Mouse (Mus musculus): ENCODE results near the gene Vps8. TPM values are rescaled to one million over a fixed set of nuclear protein-coding genes. Genes with fewer than 3 reads are reported as not detected.
A peak's percentile ranks its signal among the peaks of the same experiment; 100 is the strongest.

The Vps8 gene
- total RNA-seq, 2 experiments from 2014 or later, result 21.4 to 24.4 TPM

DNA sequence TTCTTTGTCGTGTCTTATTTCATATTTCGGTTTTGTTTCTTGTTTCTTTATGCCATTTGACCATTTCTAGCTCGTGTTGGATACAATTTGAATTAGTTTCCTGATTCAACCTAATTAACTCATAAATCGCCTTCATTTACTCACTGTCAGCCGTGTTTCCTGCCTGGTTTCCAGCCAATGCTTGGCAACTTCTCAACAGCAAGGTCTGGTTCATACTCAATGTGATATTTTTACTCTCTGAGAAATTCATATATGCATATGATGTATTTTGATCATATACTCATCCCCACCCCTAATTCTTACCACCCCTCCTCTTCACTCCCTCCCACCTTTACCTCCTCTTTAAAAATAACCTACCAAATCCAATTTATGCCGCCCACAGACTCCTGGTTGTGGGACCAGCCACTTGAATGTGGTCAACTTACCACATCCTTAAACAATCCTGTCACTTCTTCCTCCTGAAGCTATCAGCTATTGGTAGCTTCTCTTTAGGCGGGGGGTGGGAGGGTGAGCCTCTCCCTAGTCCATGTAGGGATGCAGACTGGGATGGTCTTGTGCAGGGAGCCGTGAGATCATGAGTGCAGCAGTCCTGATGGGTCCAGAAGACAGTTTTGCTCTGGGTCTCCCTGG is 184.2 kb downstream of the Vps8 start:
- DNase-seq (ENCODE audit: low spot score), result no peak
- intact Hi-C loops (cut with DNase I), result no loop called here

DNA sequence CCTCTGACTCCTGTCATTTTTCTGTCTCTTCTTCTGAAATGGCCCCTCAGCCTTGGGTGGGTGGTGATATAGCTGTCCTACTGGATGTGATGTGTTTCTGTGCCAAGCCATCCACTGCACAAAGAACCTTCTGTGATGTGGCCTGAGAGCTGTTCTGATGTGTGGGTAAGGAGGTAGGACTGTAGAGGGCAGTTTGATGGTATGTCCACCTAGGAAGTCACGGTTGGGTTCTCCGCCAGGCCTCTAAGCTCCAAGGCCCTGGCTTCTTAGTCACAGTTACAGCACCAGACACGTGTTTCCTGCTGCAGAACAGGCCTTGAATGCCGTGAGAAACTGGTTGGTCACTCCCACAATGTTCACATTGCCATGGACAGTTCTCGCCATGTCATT is 184.7 kb downstream of the Vps8 start:
- no peak for DNase-seq (ENCODE audit: low spot score)
- intact Hi-C loops (cut with DNase I), result no loop called here

DNA sequence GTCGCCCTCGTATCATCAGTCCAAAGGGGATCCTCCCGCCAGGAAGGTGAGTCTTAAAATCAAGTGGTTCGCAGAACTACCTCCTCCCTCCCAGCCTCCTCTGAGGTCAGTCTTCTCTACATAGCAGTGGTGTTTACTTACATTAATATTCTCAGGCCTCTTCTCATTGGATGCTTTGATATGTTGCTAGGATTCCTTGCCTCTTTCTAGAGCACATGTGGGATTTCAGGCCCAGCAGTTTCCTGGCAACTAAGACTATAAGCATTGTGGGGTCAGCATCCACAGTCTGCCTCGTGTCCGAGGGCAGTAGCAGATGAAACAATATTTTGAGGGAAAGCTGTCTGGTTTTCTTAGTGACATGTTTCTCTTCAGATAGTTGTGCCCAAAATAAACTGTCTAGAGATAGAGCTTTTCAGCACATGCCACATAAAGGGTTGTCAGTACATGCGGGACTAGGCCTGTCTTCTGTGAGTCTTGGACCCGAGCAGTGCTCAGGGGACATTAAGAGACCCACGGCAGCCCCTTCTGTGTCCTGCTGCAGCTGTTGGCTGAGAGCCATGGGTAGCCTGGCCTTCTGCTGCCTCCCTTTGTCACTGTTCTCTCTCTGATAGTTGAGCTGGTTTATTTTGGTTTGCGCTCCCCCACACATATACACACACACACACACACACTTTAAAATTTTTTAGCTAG is 185.4 kb downstream of the Vps8 start:
- intact Hi-C loops (cut with DNase I), result no loop called here
- no peak for DNase-seq (ENCODE audit: low spot score)

DNA sequence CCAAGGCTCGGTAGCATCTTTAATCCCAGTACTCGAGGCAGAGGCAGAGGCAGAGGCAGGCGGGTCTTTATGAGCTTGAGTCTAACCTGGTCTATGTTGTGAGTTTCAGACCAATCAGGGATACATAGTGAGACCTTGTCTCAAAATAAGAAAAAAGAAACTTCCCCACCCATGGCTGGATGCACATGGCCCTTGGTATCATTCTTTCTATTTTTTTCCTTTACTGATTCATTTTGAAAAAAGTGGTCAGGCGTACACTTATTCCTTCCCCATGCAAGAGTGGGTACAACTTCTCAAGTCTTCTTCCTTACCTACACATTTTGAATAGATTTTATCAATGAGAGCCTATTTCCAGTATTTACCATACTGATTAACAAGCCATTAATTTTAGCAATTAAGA is 187.6 kb downstream of the Vps8 start:
- no peak for DNase-seq (ENCODE audit: low spot score)
- intact Hi-C loops (cut with DNase I), result no loop called here

DNA sequence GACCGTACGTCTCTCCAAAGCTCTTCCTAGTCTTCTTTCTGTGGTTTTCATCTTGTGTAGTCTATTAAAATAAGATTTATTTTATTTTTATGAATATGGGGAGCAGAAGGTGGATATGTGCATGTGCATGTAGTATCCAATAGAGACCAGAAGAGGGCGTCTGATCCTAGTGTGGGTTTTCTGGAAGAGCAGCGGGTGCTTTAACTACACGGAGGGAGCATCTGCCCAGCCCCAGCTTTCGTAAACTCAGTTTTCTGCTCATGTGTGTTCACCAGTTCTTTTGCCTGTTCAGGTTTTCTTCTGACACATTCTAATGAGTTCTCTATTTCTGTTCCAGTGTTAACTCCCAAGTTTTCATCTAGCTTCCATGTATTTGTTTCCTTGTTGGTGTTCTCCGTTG is 192.9 kb downstream of the Vps8 start:
- intact Hi-C loops (cut with DNase I), result no loop called here
- no peak for DNase-seq (ENCODE audit: low spot score)

DNA sequence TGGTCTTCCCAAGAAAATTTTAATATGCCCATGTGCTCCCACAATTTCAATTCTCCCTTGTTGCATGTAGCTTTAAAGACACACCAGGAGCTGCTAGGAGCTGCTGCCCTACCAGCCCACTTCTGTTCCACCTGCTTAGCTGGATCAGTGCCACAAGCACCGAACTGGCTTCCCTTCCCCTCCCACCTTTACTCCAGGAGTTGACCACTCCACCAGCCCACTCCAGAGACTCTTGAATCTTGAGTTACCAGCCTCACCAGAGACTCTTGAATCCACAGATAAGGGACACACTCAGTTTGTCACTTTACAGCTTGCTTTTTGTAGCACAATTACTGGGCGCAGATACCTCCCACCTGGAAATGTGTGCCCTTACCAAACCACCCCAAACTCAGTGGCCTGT is 197.7 kb downstream of the Vps8 start:
- intact Hi-C loops (cut with DNase I), result no loop called here
- DNase-seq (ENCODE audit: low spot score), result no peak

DNA sequence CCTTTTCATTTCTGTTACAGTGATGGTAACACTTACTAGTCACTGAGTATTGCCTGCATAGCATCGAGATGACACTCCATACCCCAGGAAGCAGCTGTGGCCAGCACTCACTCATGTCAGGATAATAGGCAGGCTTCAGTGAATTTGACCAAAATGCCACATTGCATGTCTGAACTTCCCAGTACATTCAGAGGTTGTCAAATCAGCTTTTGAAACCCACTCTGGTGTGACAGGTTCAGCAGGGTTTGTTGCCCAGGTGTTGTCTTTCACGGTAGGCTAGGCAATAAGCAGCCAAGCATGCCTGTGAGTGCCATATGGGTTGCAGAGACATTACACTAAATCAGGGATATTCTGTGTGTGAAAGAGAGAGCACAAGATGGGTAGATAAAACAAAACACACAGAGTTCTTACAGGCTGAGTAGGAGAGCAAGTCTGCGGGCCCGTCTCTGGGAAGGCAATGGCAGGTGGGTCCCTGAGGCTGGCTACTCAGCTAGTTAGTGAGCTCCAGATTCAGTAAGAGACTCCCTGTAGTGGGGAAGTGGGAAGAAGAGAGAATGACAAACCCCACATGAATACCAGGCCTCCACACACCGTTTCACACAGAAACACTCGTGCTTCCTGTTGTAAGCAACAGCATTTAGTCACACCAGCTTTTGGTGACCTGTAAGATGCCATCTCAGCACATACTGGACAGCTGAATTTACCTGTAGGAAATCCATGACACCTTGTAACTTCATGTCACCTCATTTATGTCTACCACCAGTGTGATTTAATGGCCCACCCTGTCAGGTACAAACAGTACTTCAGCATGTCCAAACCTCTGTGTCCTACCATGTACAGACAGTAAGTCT is 203.1 kb downstream of the Vps8 start:
- DNase-seq (ENCODE audit: low spot score), result no peak
- intact Hi-C loops (cut with DNase I), result no loop called here

DNA sequence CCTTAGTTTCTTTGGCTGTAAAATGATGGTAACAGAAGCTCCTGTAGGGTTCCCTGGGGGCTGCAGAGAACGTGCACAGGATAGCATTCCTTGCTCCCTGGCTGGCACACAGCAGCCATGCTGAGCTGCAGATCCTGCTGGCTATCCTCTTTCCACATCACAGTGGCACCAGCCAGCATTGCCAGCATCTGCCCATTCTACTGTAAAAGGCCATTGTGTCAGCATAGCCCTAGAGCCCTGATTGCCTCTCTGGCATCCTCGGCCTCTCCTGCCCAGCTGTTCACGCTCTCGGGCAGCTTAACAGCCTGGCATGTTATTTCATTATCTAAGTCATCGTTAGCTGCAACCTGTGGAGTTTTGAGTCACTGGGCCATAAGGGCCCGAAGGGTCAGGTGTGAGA is 204.3 kb downstream of the Vps8 start:
- no peak for DNase-seq (ENCODE audit: low spot score)
- intact Hi-C loops (cut with DNase I), result no loop called here

DNA sequence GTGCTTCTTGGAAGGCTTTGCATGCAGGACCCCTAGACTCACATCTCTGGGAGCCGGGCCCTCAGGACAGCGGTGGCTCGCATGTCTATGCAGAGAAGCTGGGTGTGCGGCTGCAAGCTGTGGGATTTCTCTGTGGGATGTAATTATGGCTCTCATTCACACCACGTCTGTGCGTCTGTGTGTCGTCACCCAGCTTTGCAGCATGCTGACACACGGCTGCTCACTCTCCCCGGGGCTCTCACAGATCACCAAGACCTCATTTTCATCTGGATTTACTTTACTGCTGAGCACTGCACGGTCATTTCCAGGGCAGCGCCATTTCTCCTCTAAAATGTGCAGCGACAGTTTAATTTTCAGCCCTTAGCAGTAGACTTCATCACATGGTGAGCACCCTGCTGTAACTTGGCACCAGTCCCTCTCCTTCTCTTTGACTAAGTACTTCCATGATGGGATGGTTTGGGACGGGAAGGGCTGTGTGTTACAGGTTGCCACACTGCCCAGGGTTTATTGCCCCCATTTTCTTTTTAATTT is 205.2 kb downstream of the Vps8 start:
- no peak for DNase-seq (ENCODE audit: low spot score)
- intact Hi-C loops (cut with DNase I), result no loop called here

DNA sequence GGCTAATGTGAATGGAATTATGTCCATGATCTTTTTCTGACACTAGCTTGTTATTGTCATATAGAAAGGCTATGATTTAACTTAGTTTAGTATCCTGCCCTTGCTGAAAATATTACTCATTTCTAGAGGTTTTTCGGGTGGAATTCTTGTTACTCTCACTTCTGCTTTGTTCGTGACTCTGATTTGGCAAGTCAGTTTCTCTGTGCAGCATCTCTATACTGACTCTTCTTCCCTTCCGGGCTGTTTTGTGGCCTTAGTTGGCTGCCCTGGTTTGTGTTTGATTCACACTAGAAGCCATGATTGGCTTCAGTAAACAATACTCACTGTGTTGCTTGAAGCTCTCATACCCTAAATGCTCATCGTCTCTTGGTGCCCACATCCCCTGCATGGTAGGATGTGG is 207.7 kb downstream of the Vps8 start:
- DNase-seq (ENCODE audit: low spot score), result no peak

DNA sequence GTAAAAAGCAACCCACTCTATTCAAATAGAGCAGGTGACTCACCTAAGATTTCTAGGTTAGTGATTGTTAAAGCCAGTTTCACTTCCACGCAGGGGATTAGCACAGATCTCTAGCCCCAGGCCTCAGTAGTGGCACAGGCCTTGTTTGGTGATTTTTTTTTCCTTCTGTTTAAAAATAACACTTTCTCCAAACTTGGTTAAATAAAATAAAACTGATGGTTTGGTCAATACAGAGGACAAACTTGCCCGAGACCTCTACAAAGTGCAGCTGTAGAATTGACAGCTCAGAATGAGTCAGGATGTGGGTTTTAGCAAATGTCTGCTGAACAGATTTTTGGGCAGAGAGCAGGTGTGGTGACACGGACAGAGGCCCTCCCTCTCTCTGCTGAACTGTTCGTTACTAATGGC is 208.9 kb downstream of the Vps8 start:
- intact Hi-C loops (cut with DNase I), result no loop called here

More for the DNA sequence above, 207.7 kb downstream of the Vps8 start:
- intact Hi-C loops (cut with DNase I), result no loop called here

DNA sequence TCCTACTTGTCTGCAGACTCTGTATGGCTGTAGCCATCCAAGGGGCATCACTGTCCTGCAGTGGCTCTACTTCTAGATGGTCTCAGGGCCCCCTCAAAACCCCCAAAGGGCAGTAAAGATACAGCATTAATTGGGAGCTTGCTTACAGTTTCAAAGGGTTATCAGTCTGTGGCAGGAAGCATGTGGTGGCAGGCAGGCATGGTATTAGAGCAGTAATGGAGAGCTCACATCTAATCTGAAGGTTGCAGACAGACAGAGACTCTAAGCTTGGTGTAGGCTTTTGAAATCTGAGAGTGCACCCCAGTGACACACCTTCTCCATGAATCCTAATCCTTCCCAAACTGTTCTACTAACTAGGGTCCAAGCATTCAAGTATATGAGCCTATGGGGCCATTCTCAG is 211.5 kb downstream of the Vps8 start:
- no peak for DNase-seq (ENCODE audit: low spot score)
- intact Hi-C loops (cut with DNase I), result no loop called here

More for the DNA sequence above, 208.9 kb downstream of the Vps8 start:
- no peak for DNase-seq (ENCODE audit: low spot score)

DNA sequence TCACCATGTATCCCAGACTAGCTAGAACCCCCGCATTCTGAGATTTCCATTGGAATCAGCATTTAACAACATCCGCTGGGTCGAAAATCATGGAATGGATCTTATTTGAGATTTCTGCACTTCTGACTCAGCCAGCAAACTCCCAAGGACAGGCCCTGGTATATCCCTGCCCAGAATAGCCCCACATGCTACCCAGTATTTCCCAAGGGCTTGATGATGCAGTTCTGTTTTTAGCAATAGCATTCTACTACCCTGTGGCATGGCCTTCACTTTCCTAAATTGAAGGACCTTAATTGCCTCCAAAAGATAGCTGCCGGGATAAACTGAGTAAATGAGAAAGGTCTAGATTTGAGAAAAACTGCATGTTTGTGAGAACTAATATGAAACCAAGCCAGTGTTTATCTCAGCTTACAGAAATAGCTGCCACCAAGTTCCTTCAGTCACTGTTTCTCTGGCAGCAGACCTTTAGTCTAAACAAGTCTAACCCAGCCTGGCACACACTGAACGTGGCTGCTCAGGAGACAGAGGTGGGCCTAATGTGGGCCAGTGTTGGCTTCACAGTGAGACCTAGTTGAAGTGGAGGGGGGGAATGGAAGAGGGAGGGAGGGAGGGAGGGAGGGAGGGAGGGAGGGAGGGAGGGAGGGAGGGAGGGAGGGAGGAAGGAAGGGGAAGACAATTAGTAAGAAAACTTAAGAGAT is 213.4 kb downstream of the Vps8 start:
- DNase-seq (ENCODE audit: low spot score), result no peak
- intact Hi-C loops (cut with DNase I), result no loop called here

DNA sequence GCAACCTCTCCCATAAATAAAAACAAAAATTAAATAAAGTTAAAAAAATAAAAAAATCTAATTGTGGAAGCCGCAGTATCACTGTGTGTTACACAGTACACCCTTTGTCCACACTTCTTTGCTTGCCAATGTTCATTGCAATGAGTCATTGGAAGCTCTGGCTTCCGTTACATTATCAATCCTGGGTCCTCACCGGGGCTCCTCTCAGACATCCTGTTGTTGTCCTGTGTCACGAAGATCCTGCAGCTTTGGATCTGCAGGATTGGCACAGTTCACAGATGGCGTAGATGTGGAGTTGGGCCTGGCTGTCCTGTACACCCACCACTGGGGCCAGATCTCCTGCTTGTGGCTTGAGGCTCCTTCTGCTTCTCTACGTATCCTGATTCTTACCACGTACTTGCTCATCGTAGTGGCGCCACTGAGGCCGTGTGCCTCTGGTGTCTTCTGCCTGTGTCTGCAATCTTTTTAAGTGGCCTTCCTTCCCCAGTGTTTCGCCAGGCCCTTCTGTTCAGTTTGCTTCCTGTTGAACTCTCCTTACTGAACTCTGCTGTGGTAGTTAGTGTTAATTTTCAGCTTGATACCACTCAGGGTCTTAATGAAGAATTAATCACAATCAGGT is 214.4 kb downstream of the Vps8 start:
- no peak for DNase-seq (ENCODE audit: low spot score)
- intact Hi-C loops (cut with DNase I), result no loop called here

DNA sequence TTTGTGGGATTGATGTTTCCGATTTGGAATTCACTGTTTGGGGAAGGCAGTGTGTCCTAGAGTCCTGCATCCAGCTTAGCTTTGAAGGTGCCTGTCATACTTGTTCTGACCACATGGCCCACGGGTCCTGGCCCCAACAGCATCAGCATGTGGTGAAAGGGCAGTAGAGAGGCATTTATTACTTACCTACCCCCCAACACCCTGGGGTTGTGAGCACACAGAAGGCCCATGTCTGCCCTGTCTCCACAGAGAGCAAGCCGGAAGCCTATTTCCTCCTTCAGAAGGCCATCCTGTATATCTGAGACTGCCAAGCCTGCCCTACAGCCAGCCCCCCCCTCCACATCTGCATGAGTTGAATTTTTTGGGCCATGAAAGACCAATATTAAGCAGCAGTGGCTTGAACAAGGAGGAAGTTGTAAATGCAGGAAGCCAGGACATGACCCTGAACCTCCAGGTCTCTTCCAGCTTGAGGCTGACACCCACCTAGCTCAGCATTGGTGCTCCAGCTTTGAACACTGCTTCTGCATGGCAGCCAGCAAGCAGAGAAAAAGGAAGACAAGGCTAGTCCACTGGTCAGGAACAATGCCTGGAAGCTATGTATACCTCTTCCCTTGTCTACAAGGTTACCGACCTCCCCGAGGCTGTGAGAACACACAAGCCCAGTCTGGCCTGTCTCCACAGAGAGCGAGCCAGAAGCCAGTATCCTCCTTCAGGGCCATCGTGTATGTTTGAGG is 218.0 kb downstream of the Vps8 start:
- DNase-seq (ENCODE audit: low spot score), result no peak
- intact Hi-C loops (cut with DNase I), result no loop called here

DNA sequence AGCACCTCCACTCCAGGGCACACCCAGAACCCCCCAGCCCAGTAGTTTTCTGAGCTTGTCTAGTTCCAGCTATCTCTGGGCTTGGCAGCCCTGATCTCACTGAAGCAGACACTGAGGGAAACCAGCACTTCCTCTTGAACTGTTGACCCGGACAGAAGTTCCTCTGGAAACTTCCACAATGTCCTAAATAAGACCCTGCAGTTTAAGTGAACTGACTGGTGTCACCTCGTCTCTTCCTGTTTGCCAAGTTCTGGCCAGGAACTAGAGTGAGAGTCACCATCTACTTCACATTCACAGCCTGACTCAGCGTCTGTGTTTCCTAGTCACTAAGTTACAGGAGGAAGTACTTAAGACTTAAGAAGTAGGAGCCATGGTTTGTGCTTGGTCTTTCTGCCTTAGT is 219.0 kb downstream of the Vps8 start:
- peak; percentile 16 for DNase-seq (ENCODE audit: low spot score)
- intact Hi-C loops (cut with DNase I), result no loop called here

DNA sequence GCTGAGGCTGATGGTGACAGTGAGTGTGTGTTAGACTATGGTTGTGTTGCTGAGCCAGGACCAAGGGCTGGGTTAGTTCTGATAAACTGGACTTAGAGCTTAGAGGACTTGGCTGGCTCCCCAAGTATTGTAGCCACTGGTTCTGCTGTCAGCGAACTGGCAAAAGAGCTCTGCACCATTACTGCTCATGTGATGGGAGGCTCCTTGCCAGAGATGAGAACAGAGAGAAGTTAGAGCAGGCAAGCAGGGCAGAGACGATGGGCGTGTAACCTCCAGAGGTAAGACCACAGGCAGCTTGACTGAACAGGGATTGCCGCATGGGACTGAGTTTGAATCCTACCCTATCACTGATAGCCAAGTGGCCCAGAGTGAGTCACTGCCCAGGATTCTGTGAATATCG is 220.0 kb downstream of the Vps8 start:
- intact Hi-C loops (cut with DNase I), result no loop called here
- no peak for DNase-seq (ENCODE audit: low spot score)

DNA sequence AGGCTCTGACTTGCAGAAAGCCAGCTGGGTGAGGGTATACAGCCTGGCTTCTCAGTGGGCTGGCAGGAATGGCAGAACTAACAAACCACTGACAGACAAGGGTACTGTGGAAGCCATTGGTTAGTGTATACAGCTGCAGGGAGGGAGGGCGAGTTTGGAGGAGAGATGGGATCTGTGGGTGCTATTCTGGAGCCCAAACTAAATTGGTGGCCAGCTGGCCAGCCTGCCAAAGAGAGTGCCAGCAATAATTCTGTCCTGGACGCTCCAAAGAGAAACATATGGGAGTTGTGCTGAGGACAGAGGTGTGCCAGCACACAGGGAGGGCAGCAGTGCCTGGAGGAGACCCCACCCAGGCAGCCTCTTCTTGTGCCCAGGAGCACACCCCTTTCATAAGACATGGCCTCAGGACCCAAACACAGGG is 220.7 kb downstream of the Vps8 start:
- intact Hi-C loops (cut with DNase I), result loop anchor here (2.0 kb wide), 1 partner anchor 49 kb away; no protein-coding TSS in a partner anchor
- no peak for DNase-seq (ENCODE audit: low spot score)

DNA sequence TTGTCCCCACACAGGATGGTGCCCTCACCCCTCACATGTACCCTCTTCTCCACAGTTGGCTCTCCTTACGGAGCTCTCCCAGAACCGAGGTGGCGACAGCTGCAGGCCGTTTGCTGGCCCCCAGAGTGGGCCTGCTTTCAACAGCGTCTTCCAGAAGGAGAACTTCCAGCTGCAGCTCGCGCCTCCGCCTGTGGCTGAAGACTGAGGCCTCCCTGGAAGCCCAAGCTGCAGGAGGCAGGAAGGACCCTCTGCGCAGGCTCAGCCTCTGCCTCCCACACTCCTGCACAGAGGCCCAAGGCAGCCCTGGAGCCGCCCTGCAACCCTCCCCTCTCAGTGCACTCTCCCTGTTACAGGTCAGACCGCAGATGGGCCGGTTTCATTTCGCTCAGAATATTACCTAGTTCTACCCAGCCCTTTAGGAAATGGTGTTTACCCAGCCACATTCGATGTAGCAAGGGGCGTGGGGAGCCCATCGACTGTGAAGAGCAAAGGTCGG is 221.2 kb downstream of the Vps8 start:
- DNase-seq (ENCODE audit: low spot score), result peak; percentile 65
- intact Hi-C loops (cut with DNase I), result loop anchor here (2.0 kb wide), 1 partner anchor 49 kb away; no protein-coding TSS in a partner anchor

All from heart, postnatal 25 days (tissue).